Mouse (Mus musculus) thymus, adult 2 months (tissue): ENCODE measurements around the gene Robo1.

ENCODE experiments used
- CTCF ChIP-seq: fragments of 200-500 bp; IDR thresholded peaks from 2 replicates; pipeline ENCODE4 v1.5.1; 2012; ENCODE audit warnings: mild to moderate bottlenecking, control low read depth, low read length, moderate library complexity, borderline replicate concordance; ENCODE audit not compliant: control insufficient read depth, poor library complexity, insufficient read depth; ENCODE audit errors: extremely low read depth
- POLR2A ChIP-seq: fragments of 200-500 bp; IDR thresholded peaks from 2 replicates; pipeline ENCODE4 v1.6.1; 2012; ENCODE audit warnings: mild to moderate bottlenecking, low read length, control low read depth, moderate library complexity; ENCODE audit not compliant: control insufficient read depth, poor library complexity, insufficient read depth; ENCODE audit errors: extremely low read depth

- TF ChIP-seq CTCF (no peak), POLR2A (no peak)
Observed at GRCm38 (mm10) chr16:72920013-72920412, 611.9 kb downstream of the Robo1 start.
